Mouse (Mus musculus) hindbrain, embryonic 11.5 days (tissue): ENCODE measurements around the gene Th. TPM values are rescaled to one million over a fixed set of nuclear protein-coding genes. Genes with fewer than 3 reads are reported as not detected.

Source experiments
- ATAC-seq: fragments of 200-750 bp; cut with Nextera tagmentation; 2 replicates; pipeline ENCODE4 v1.8.0; 2017; ENCODE audit warnings: mild to moderate bottlenecking, moderate TSS enrichment, moderate library complexity; ENCODE audit not compliant: low FRiP score
- DNase-seq: peaks from one replicate; pipeline ENCODE4 v3.0.0-alpha.2; 2015; ENCODE audit warnings: low spot score
- H3K27ac ChIP-seq: fragments of 300-500 bp; sonication (generic); 2 replicates; pipeline ENCODE4 v1.5.1; 2014; ENCODE audit warnings: mild to moderate bottlenecking, low read depth, low read length
- H3K27me3 ChIP-seq: fragments of 300-500 bp; sonication (generic); 2 replicates; pipeline ENCODE4 v1.6.1; 2014; ENCODE audit warnings: mild to moderate bottlenecking, low read length, moderate library complexity, mixed read lengths; ENCODE audit not compliant: control insufficient read depth, insufficient read depth
- H3K36me3 ChIP-seq: fragments of 300-500 bp; sonication (generic); 2 replicates; pipeline ENCODE4 v1.6.1; 2014; ENCODE audit warnings: mild to moderate bottlenecking, low read length, moderate library complexity, mixed read lengths; ENCODE audit not compliant: control insufficient read depth, insufficient read depth
- H3K4me1 ChIP-seq: fragments of 300-500 bp; sonication (generic); replicated peaks from 2 replicates; pipeline ENCODE4 v1.6.1; 2014; ENCODE audit warnings: low read length, mixed read lengths; ENCODE audit not compliant: control insufficient read depth, insufficient read depth
- H3K4me2 ChIP-seq: fragments of 300-500 bp; sonication (generic); replicated peaks from 2 replicates; pipeline ENCODE4 v1.6.1; 2014; ENCODE audit warnings: mild to moderate bottlenecking, low read depth, low read length
- H3K4me3 ChIP-seq: fragments of 300-500 bp; sonication (generic); 2 replicates; pipeline ENCODE4 v1.5.1; 2014; ENCODE audit warnings: low read depth, low read length
- H3K9ac ChIP-seq: fragments of 300-500 bp; sonication (generic); 2 replicates; pipeline ENCODE4 v1.6.1; 2014; ENCODE audit warnings: low read depth, low read length
- H3K9me3 ChIP-seq: fragments of 300-500 bp; sonication (generic); 2 replicates; pipeline ENCODE4 v1.6.1; 2016; ENCODE audit warnings: low read length; ENCODE audit not compliant: control insufficient read depth
- WGBS: fragments of 180-500 bp; shearing (Covaris S2); extraction: QIAGEN DNeasy Blood & Tissue Kit; methylation state at CpG from one replicate; pipeline ENCODE4 v1.1.7; 2014; 5-methylcytosine and 5-hydroxymethylcytosine counted together
- polyA plus RNA-seq: library from polyadenylated mRNA; unstranded; fragments of >200 nt; fragmentation: Nextera tagmentation; extraction: Ambion mirVana; gene quantifications from 2 replicates; pipeline ENCODE4 v1.2.1, GENCODE M21; 2014

Th gene
- polyA plus RNA-seq, 1 experiment from 2014 or later, result 13.4 TPM

DNA sequence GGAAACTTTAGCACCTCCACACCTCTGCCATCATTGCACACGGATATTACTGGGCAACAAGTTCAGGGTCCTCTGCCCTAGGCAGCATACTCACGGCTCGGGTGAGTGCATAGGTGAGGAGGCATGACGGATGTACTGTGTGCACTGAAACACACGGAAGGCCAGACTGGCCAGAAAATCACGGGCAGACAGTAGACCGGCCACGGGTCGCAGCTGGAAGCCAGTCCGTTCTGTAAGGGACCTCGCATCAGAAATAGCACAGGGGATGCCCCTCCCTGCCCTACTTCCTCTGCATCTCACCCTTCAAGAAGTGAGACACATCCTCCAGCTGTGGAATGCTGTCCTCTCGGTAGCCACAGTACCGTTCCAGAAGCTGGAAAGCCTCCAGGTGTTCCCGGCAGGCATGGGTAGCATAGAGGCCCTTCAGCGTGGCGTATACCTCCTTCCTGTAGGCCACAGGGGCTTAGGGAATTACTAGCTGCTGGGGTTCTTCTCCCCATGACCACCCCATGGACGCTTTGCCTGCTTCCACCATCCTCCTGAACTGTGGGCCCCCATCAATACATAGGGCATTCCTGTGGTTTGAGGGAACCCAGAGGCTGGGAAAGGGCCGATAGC lies 35.6 kb downstream of the Th start:
- Histone ChIP-seq H3K9ac (no peak overlapping the region), H3K27me3 (peaks cover 4% of the 10 kb centered on the region), H3K4me2 (no peak overlapping the region), H3K9me3 (no peaks in the 10 kb centered on the region), H3K4me1 (no peaks in the 10 kb centered on the region), H3K27ac (no peak overlapping the region), H3K4me3 (no peak overlapping the region), H3K36me3 (no peaks in the 10 kb centered on the region)
- WGBS, result 82% methylated on average over 18 of the region's 18 CpGs
- ATAC-seq (no peak), DNase-seq (no peak)

- H3K4me3 ChIP-seq, result no peak overlapping the region
- H3K9me3 ChIP-seq, result no peaks in the 10 kb centered on the region
- H3K9ac ChIP-seq, result no peak overlapping the region
- peaks cover 4% of the 10 kb centered on the region for H3K27me3 ChIP-seq
- H3K36me3 ChIP-seq, result no peaks in the 10 kb centered on the region
- 11% methylated on average over 3 of the region's 3 CpGs for WGBS
- H3K4me1 ChIP-seq, result no peaks in the 10 kb centered on the region
- ATAC-seq (no peak), DNase-seq (peak; percentile 95)
- H3K27ac ChIP-seq, result no peak overlapping the region
- H3K4me2 ChIP-seq, result no peak overlapping the region
These were observed 36.3 kb downstream of the Th start for GRCm38 (mm10) chr7:142894669-142895068.

GRCm38 (mm10) chr7:142893721-142894639 lies 36.9 kb downstream of the Th start:
- peaks cover 4% of the 10 kb centered on the region for H3K27me3 ChIP-seq
- ATAC-seq, result 0 out of 2 replicates have a peak, but pooled peaks have one; percentile 10
- H3K4me1 ChIP-seq, result no peaks in the 10 kb centered on the region
- WGBS, result 70% methylated on average over 11 of the region's 12 CpGs
- no peak overlapping the region for H3K27ac ChIP-seq
- no peaks in the 10 kb centered on the region for H3K36me3 ChIP-seq
- H3K9ac ChIP-seq, result no peak overlapping the region
- H3K4me2 ChIP-seq, result no peak overlapping the region
- DNase-seq, result no peak
- H3K4me3 ChIP-seq, result no peak overlapping the region
- H3K9me3 ChIP-seq, result no peaks in the 10 kb centered on the region

DNA sequence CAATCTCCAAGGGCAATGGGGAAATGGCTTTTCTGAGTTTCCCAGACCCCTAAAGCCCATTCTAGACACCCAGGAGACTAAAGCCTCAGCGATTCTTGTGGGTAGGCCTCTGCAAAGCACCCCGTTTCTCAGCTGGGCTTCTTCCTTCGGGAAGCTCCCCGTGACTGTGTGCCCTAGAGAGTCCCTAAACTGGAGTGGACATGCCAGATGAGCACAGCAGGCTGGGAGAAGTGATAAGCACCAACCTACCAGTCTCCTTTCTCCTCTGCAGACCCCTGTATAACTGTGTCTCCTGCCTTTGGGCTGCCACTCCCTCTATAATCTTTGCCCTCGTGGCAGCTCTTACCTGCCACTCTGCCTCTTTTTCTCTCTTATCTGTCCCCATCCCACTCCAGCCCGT lies 37.6 kb downstream of the Th start:
- H3K27me3 ChIP-seq, result peaks cover 4% of the 10 kb centered on the region
- H3K9me3 ChIP-seq, result no peaks in the 10 kb centered on the region
- no peaks in the 10 kb centered on the region for H3K36me3 ChIP-seq
- ATAC-seq (no peak), DNase-seq (no peak)
- H3K4me1 ChIP-seq, result no peaks in the 10 kb centered on the region
- no peak overlapping the region for H3K9ac ChIP-seq
- H3K4me2 ChIP-seq, result no peak overlapping the region
- no peak overlapping the region for H3K4me3 ChIP-seq
- 86% methylated on average over 6 of the region's 6 CpGs for WGBS
- H3K27ac ChIP-seq, result no peak overlapping the region

DNA sequence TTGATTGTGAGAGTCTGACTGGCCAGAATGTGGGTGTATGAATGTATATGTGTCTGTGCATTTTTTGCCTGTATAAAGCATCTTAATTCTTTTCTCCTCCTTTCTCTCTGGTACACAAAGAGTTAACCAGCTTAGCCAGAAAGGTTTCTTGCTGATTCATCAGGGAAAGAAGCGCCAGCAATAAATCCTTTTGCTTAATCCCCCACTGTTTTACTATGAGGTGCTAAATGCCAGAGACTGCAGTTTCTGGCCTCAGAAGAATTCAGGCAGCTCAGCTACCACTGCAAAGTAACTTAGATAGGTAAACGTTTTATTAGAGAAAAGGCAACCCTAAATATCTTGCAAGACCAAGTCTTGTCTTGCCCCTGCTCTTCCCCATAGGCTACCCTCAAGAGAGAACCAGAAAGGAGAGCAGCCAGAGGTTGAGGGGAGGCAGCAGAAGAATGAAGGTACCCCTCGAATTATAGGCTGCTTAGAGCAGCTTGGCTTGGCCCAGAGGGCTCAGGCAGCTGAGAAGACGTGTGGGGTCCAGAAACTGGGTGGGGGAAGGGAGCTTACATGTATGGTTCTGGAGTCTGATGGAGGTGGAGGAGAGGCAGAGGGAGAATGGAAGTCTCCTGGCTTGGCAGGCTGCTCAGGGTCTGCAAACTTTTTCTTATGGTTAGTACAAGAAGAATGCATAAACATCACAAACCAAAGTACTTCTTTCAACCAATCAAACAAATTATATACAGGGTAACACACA lies 61.3 kb downstream of the Th start:
- Histone ChIP-seq H3K9me3 (no peaks in the 10 kb centered on the region), H3K4me1 (no peaks in the 10 kb centered on the region), H3K27me3 (no peaks in the 10 kb centered on the region), H3K9ac (no peak overlapping the region), H3K27ac (no peak overlapping the region), H3K4me3 (no peak overlapping the region), H3K36me3 (no peaks in the 10 kb centered on the region), H3K4me2 (no peak overlapping the region)
- WGBS, result 9% methylated on average over 4 of the region's 4 CpGs
- DNase-seq (no peak), ATAC-seq (no peak)

GRCm38 (mm10) chr7:142850681-142851080 lies 80.2 kb downstream of the Th start:
- Histone ChIP-seq H3K27me3 (no peaks in the 10 kb centered on the region), H3K9me3 (no peaks in the 10 kb centered on the region), H3K9ac (no peak overlapping the region), H3K4me1 (no peaks in the 10 kb centered on the region), H3K4me3 (no peak overlapping the region), H3K36me3 (no peaks in the 10 kb centered on the region), H3K4me2 (no peak overlapping the region), H3K27ac (no peak overlapping the region)
- WGBS, result 14% methylated on average over 6 of the region's 6 CpGs
- peak; percentile 64 for DNase-seq
- ATAC-seq, result no peak

Other genes starting within 250 kb of the Th start
- gene Ins2, start 187.7 kb downstream of the Th start, polyA plus RNA-seq, result 0.84 TPM in 1 of 2 replicates, not detected in the other
- 0.27 and 0.34 TPM in 2 replicates for gene Ascl2, start 38.1 kb upstream of the Th start, polyA plus RNA-seq
- 5.8 and 8.3 TPM in 2 replicates for gene Tspan32, start 73.9 kb upstream of the Th start, polyA plus RNA-seq
- gene Cd81, start 121.6 kb upstream of the Th start, polyA plus RNA-seq, result 263 and 264 TPM in 2 replicates
- gene Tssc4, start 138.1 kb upstream of the Th start, polyA plus RNA-seq, result 59.0 and 63.8 TPM in 2 replicates
- gene Trpm5, start 163.5 kb upstream of the Th start, polyA plus RNA-seq, result 0.27 and 0.88 TPM in 2 replicates
- 1.7 and 2.5 TPM in 2 replicates for gene Kcnq1, start 175.2 kb upstream of the Th start, polyA plus RNA-seq